Mouse (Mus musculus) yolk sac, embryonic 10.5 days (tissue): ENCODE measurements at regions not wholly inside any gene's neighbourhood (a gene's known extent, or its start where the extent isn't known, plus 50 kb on each side); places are given as distances from the start of the nearest gene placed in this dataset.
A peak's percentile ranks its signal among the peaks of the same experiment; 100 is the strongest.

Experiments
- DNase-seq: peaks from one replicate; pipeline ENCODE4 v3.0.0-alpha.2; 2017; ENCODE audit warnings: low spot score

- DNase-seq, result no peak
Observed at GRCm38 (mm10) chr9:32005348-32005747, 92.1 kb upstream of the Barx2 start.

GRCm38 (mm10) chr9:32006350-32006749 is 93.1 kb upstream of the Barx2 start:
- no peak for DNase-seq

GRCm38 (mm10) chr9:32010953-32011770 is 97.9 kb upstream of the Barx2 start:
- peak; percentile 59 for DNase-seq

GRCm38 (mm10) chr9:32016286-32016685 is 99.7 kb upstream of the Arhgap32 start:
- no peak for DNase-seq

- DNase-seq, result no peak
Observed at GRCm38 (mm10) chr9:32018020-32018419, 97.9 kb upstream of the Arhgap32 start.

- no peak for DNase-seq
Observed at GRCm38 (mm10) chr9:32019786-32020185, 96.2 kb upstream of the Arhgap32 start.

- DNase-seq, result no peak
Observed at GRCm38 (mm10) chr9:32020942-32021731, 94.8 kb upstream of the Arhgap32 start.

- no peak for DNase-seq
Observed at GRCm38 (mm10) chr9:32021755-32022154, 94.2 kb upstream of the Arhgap32 start.

GRCm38 (mm10) chr9:32022996-32023395 is 92.9 kb upstream of the Arhgap32 start:
- no peak for DNase-seq

GRCm38 (mm10) chr9:32024767-32025166 is 91.2 kb upstream of the Arhgap32 start:
- no peak for DNase-seq

- no peak for DNase-seq
Observed at GRCm38 (mm10) chr9:32027962-32028361, 88.0 kb upstream of the Arhgap32 start.

GRCm38 (mm10) chr9:32029001-32029400 is 86.9 kb upstream of the Arhgap32 start:
- DNase-seq, result no peak

- DNase-seq, result no peak
Observed at GRCm38 (mm10) chr9:32029786-32030185, 86.2 kb upstream of the Arhgap32 start.

GRCm38 (mm10) chr9:32030203-32030602 is 85.7 kb upstream of the Arhgap32 start:
- no peak for DNase-seq

GRCm38 (mm10) chr9:32031950-32032453 is 83.9 kb upstream of the Arhgap32 start:
- peak; percentile 78 for DNase-seq

GRCm38 (mm10) chr9:32032521-32033185 is 83.3 kb upstream of the Arhgap32 start:
- peak; percentile 49 for DNase-seq

GRCm38 (mm10) chr9:32033937-32034336 is 82.0 kb upstream of the Arhgap32 start:
- no peak for DNase-seq

- no peak for DNase-seq
Observed at GRCm38 (mm10) chr9:32039999-32040398, 75.9 kb upstream of the Arhgap32 start.

GRCm38 (mm10) chr9:32043344-32043743 is 72.6 kb upstream of the Arhgap32 start:
- no peak for DNase-seq

GRCm38 (mm10) chr9:32046791-32047190 is 69.1 kb upstream of the Arhgap32 start:
- DNase-seq, result no peak

- DNase-seq, result peak; percentile 55
Observed at GRCm38 (mm10) chr9:32048941-32049340, 67.0 kb upstream of the Arhgap32 start.

- DNase-seq, result no peak
Observed at GRCm38 (mm10) chr9:32049546-32049945, 66.4 kb upstream of the Arhgap32 start.
